Mouse (Mus musculus): ENCODE measurements at regions not wholly inside any gene's neighbourhood (a gene's known extent, or its start where the extent isn't known, plus 50 kb on each side); places are given as distances from the start of the nearest gene placed in this dataset.
"Not testable (repeated sequence)": the region's sequence is repeated elsewhere in the genome, so short reads cannot be mapped to it uniquely, and the experiment has no call there.

DNA sequence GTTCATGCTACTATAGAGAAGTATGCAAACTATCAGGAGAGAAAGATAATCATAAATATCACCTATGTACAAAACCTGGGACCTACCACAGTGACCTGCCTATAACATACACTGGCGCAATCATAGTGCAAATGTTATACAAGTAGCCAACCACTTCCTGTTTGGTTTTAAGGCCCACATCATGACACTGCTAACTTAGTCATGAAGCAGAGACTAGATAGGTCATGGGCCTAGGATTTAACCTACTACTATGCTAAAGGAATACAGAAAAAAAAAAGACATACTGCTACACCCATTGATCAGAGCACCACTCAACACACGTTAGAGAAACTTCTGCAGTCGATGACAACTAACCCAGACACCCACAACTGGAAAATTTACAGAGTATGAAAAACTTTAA is 498.6 kb upstream of the Acvr2a start:
- DNase-seq (ENCODE audit: low spot score in 2 of 2) = no peak

GRCm38 (mm10) chr2:48316180-48316889 is 497.6 kb upstream of the Acvr2a start:
- DNase-seq (ENCODE audit: low spot score in 2 of 2) = no peak

GRCm38 (mm10) chr2:48317821-48318220 is 496.1 kb upstream of the Acvr2a start:
- DNase-seq (ENCODE audit: low spot score in 2 of 2) = no peak

GRCm38 (mm10) chr2:48318384-48319030 is 495.4 kb upstream of the Acvr2a start:
- DNase-seq (ENCODE audit: low spot score in 2 of 2) = no peak

GRCm38 (mm10) chr2:48321471-48321870 is 492.4 kb upstream of the Acvr2a start:
- no peak for DNase-seq (ENCODE audit: low spot score in 2 of 2)

- DNase-seq (ENCODE audit: low spot score in 2 of 2) = no peak
Observed at GRCm38 (mm10) chr2:48322278-48322677, 491.6 kb upstream of the Acvr2a start.

DNA sequence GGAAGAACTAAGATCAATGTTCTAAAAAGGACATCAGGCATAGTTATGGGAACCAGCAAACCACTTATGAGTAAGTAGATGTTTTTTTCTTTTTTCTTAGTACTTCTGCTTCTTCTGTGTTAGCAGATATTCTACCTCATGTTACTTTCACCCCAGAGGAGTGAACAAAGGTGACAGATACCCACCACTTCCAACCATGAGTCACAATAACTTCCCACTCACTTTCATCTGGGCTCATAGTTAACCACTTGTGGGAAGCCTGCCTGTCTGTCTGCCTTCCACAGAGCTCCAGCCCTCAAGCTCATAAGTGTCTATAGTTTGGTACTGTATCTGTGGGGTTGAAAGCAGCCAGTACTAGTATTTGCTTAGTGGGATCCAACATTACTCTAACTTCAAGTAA is 485.7 kb upstream of the Acvr2a start:
- no peak for DNase-seq (ENCODE audit: low spot score in 2 of 2)

DNA sequence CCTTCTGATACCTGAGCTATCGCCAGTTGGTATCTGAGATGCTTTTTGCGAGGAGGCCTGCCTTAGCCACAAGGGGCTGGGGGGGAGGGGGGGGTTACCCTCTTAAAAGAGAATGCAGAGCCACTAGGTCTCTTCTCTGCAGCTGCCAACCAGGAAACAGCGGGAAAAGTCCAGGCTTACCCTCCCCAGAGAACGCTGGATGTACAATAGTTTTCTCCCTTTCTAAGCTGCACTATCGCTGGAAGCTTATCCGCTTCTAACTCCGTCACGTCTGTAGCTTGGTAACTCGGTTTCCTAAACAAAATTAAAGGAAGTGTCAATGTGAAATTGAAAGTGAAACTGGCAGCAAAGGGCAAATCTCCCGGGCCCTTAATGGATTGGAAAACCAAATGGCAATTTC is 481.1 kb upstream of the Acvr2a start:
- no peak for DNase-seq (ENCODE audit: low spot score in 2 of 2)

DNA sequence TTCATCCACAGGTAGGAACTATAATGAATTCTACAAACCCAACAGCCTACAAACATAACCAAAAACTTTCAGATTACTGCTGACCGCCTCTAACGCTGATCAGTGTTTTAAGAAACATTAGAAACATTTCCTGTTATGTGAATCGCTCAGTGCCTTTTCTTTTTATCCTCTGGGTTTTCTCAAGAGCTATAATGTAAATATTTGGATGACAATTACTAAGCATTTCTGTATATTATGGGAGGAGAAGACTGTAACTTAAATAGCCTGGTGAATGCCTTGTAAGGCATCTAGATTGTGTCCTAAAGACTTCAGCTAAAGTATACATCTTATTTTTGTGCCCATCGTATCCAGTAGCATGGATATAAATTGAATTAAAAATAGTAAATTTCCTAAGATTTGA is 465.9 kb upstream of the Acvr2a start:
- DNase-seq (ENCODE audit: low spot score in 2 of 2) = no peak

- no peak for DNase-seq (ENCODE audit: low spot score in 2 of 2)
Observed at GRCm38 (mm10) chr2:48349794-48350193, 464.1 kb upstream of the Acvr2a start.

DNA sequence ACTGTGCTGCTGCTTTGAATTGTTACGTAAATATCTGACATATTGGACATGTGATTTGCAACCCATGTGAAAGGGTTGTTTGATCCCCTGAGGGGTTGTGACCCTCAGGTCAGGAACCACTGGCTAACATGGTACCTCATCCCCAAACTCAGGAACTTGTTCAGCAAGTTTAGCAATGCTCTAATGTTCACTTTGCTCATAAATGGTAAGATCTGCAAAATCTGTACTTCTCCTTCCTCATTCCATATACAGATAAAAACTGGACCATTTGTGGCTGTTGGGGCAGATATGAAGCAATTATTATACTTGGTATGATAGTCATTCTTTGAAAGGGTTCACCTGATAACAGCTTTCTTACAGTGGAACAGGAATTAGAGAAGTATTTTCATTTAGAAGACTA is 463.7 kb upstream of the Acvr2a start:
- no peak for DNase-seq (ENCODE audit: low spot score in 2 of 2)

DNA sequence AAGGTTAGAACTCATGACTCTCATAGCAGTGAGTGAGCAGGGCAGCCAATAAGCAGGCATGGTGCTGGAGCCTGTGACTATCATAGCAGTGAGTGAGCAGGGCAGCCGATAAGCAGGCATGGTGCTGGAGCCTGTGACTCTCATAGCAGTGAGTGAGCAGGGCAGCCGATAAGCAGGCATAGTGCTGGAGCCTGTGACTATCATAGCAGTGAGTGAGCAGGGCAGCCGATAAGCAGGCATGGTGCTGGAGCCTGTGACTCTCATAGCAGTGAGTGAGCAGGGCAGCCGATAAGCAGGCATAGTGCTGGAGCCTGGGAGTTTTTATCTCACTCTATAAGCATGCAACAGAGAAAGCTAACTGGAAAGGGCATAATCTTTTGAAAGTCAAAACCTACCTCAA is 442.3 kb upstream of the Acvr2a start:
- DNase-seq (ENCODE audit: low spot score in 2 of 2) = not testable (repeated sequence)

GRCm38 (mm10) chr2:48373086-48373485 is 440.8 kb upstream of the Acvr2a start:
- DNase-seq (ENCODE audit: low spot score in 2 of 2) = no peak

- no peak for DNase-seq (ENCODE audit: low spot score in 2 of 2)
Observed at GRCm38 (mm10) chr2:48374302-48374701, 439.6 kb upstream of the Acvr2a start.

- no peak for DNase-seq (ENCODE audit: low spot score in 2 of 2)
Observed at GRCm38 (mm10) chr2:48378160-48378559, 435.7 kb upstream of the Acvr2a start.

GRCm38 (mm10) chr2:48378749-48379148 is 435.2 kb upstream of the Acvr2a start:
- DNase-seq (ENCODE audit: low spot score in 2 of 2) = no peak

DNA sequence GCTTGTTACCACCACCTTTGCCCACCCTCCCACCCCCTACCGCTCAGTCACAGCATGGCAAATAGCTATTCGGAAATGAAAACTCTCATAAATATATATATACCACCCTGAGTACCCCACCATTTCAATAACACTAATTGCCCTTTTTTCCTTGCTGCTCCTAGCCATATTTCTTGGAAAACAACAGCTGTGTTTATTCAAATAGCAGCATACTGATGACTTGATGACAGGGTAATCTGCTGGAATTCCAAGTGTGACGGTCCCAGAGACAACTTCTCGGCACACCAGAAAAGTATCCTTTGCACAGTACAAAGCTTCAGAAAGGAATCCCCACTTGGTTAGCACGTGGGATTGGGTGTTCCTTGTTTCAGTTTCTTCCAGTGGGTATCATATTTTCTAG is 433.8 kb upstream of the Acvr2a start:
- no peak for DNase-seq (ENCODE audit: low spot score in 2 of 2)

DNA sequence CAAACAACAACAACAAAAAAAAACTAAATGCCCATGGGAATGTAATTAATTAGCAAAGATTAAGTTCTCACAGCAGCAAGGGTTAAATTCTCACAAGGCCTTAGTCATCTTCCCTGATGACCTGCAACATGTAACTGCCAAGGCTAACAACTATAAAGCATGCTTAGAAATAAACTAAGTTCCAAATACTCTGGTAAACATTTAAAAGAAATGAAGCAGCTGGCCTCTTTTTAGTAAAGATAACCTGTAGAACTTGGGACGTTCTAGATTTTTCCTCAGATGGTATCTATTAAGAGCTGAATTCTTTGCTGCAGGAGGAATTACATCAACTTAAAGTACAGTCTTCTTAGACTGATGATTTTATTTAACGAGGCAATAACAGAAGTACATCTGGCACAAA is 433.1 kb upstream of the Acvr2a start:
- DNase-seq (ENCODE audit: low spot score in 2 of 2) = no peak

DNA sequence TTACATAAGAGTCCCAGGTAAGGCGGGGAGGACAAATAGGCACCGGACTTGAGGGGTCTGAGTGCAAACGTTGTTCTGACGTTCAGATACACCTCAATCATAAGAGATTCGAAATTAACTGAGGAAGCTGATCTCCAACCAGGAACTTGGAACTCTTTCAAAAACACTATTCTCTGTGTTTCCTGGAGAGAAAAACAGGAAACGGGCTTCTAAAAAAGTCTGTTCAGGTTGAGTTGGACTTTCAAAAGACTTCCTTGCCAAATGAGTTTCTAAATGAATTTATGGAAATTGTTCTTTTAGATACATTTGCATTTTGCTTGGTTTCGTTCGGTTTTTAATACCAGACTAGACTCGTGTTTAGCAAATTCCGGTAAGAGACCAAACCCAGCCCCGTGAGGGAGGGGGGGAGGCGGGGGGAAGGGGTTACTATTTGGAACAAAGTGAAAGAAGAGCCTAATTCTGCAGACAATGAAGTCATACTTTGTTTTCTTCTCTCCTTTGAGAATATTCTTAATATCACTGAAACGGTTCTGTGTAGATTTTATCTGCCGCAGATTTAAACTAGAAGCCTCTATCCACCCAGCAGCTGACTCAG is 432.3 kb upstream of the Acvr2a start:
- DNase-seq (ENCODE audit: low spot score in 2 of 2) = no peak

DNA sequence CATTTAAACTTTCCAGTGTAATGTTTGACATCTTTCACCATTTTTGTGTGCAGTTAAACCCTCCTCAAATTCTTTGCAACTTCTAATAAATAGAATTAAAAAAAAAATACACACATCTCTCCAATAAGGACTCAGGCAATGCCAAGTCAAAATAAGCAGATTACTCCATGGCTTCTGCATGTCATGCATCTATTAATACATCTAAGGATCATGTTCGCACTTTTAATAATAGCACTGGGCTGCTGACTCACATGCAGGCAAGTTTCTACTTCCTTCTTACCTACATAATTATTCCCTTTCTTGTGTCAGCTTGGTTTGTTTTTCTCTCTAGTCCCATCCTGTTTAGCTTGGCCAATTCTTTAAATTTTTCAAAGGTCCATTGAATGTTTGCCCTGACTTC is 415.4 kb upstream of the Acvr2a start:
- DNase-seq (ENCODE audit: low spot score in 2 of 2) = no peak

GRCm38 (mm10) chr2:48399191-48399590 is 414.7 kb upstream of the Acvr2a start:
- no peak for DNase-seq (ENCODE audit: low spot score in 2 of 2)

DNA sequence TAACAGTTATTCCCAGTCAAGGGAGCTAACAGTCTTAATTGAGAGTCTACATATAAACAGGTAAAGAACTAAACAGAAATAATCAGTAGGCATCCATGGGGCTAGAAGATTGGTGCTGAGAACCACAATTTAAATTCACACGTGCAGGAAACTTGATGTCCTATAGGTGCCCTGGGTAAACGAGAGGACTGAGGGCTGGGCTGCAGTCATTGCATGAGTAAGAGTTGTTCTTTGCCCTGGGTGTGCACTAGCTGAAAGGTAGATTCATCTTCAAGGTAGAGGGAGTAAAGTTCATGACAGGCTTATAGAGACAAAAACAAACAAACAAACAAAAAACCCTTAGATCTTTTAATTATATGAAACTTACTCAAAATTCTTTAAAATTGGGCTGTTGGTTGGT is 411.1 kb upstream of the Acvr2a start:
- DNase-seq (ENCODE audit: low spot score in 2 of 2) = no peak

DNA sequence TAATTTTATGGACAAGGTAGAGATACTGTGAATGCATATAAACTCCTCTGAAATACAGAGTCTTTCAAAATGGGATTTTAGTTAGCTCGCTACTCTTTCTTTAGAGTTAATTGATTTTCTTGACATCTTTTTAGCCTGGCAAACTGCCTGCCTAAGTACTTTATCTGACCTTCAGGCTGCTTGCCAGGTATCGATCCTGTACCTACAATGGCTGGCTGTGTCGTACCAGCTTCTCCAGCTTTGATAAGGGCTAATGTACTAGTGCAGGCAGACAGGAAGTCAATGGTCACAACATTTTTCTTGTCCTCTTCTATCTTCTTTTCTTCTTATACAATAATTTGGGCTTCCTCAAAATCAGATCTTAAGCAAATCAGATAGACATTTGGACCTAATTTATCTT is 409.4 kb upstream of the Acvr2a start:
- DNase-seq (ENCODE audit: low spot score in 2 of 2) = no peak
